Mouse (Mus musculus) erythroblast, embryonic 14.5 days (primary cell): ENCODE measurements at regions not wholly inside any gene's neighbourhood (a gene's known extent, or its start where the extent isn't known, plus 50 kb on each side); places are given as distances from the start of the nearest gene placed in this dataset.

Experiments used
- GATA1 ChIP-seq: IDR thresholded peaks from 2 replicates; pipeline ENCODE4 v1.6.1; 2012; ENCODE audit warnings: low read length, inconsistent platforms, mixed read lengths
- TAL1 ChIP-seq: IDR thresholded peaks from 3 replicates; pipeline ENCODE4 v1.6.1; 2012; ENCODE audit warnings: low read length, inconsistent platforms, mixed read lengths

DNA sequence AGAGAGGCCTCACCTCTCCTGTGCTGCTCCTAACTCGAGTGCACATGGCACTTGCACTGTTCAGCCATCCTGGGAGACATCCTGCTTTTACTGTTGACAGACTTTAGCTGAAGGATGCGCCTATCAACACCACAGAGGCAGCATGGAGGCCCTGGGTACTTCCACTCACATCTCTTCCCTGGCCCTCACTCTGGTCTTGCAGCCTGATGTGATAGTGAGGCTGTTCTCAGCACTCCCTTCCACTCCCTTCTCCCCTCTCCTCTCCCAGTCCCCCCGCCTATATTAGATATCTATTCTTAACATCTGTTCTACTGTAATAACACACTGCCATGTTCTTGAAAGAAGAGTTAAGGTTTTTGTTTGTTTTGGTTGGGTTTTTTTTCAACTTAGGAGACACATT is 50.2 kb upstream of the Bod1 start:
- TF ChIP-seq GATA1 (no peak), TAL1 (no peak)
